Mouse (Mus musculus): ENCODE measurements around the gene Thoc7. TPM values are rescaled to one million over a fixed set of nuclear protein-coding genes. Genes with fewer than 3 reads are reported as not detected.

Gene Thoc7
- 11.4 and 13.8 TPM in 2 replicates for polyA plus RNA-seq (2012; rRNA removed; ENCODE audit: low replicate concordance)

DNA sequence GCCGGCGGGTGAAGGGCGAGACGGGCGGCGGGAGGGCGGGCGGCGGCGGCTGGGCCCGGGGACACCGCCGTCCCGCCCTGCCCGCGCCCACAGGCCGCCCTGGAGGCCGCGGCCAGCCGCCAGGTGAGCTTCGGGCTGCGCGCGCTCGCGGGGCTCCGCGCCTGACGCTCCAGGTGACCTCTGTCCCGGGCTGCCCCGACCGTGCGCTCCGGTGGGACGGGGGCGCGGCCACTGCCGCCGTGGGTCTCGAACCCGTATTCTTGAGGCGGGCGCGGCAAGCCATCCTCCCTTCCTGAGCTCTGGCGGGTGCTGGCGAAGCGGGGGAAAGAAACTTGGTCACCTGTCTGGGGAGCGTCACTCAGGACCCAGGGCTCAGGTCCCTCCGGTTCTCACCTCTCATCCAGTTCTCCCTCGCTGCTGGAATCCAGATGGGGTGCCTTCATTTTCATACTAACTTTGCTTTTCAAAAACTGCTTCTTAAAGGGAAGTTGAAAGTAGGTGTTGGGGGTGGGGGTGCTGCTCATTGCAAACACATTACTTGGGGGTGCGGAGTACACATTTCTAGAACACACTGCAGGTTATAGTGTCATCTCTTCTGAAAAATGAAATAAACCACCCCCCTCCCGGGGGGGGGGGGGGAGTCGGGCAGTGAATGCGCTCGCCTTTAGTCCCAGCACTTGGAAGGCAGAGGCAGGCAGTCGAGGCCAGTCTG lies at the start of gene Thoc7, which contains the start of gene Atxn7:
TSS of gene Thoc7 (minus strand) at position 452 of the 712 bp plus-strand sequence.
TSS of gene Atxn7 (plus strand) at position 40 of the 712 bp plus-strand sequence.

DNA sequence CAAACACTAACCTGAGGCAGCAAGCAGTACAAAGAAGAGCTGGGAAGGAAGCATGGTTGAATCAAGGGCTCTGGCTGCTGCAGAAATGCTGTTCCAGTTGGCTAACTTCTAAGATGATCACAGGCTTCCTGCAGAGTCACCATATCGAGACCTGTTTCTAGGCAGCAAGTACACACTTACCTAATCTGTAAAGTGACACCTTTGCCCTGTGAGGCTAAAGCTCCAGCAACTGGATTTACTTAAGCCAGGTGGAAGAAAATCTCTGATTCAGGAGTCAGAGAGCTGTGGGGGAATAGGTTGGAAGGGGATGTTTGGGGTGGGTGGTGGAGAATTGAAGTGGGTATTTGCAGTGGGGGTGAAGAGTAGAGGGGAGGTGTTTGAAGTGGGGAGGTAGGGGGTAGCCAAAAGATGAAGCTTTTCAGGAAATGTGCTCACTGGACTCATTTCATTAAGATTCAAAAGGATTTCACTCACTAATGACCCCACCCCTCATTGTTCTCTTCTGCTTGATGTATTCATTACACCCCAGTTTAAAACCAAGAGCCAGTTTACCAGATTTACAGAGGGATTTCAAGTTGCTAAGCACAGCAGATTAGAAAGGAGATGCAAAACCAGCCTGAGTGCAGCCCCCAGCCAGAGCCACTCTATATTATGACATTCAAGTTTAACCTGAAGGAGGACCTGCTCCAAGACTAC lies 47.1 kb downstream of the Thoc7 start, which contains the start of gene Gm281:
TSS of gene Gm281 (minus strand) at position 92 of the 696 bp plus-strand sequence.

Other genes with a start within 250 kb of the Thoc7 start
- not detected in 2 replicates for gene Gm281, start 47.4 kb downstream of the Thoc7 start, polyA plus RNA-seq (2012; rRNA removed; ENCODE audit: low replicate concordance)
- 16.9 and 20.5 TPM in 2 replicates for gene Atxn7, start 412 bp downstream of the Thoc7 start, polyA plus RNA-seq (2012; rRNA removed; ENCODE audit: low replicate concordance)
- 4.2 and 19.5 TPM in 2 replicates for gene Psmd6, start 159.1 kb upstream of the Thoc7 start, polyA plus RNA-seq (2012; rRNA removed; ENCODE audit: low replicate concordance)
- not detected in 2 replicates for gene Olfr720, start 225.0 kb upstream of the Thoc7 start, polyA plus RNA-seq (2012; rRNA removed; ENCODE audit: low replicate concordance)